Mouse (Mus musculus): ENCODE results near the gene Rere. TPM values are rescaled to one million over a fixed set of nuclear protein-coding genes. Genes with fewer than 3 reads are reported as not detected.

Gene Rere
- polyA plus RNA-seq, 1 experiment from 2014 or later: 57.2 TPM

DNA sequence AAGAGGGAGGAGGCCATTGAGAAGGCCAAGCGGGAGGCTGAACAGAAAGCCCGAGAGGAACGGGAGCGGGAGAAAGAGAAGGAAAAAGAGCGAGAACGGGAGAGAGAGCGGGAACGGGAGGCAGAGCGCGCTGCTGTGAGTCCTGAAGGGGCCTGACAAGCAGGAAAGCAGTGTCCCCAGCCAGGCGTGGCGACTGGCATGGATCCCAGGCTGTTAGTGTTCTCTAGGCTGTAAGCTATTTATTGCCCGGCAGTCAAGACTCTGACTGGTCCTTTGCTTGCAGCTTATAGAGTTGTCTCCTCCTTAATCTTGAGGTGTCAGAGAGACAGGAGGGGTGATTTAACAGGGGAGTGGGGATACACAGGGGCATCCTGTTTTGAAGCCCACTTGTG is 334.6 kb downstream of the Rere start:
- Histone ChIP-seq H3K4me2 (replicated peaks) (no peak overlapping the region), H3K36me3 (peaks cover 94% of the 10 kb centered on the region), H3K27me3 (replicated peaks) (no peaks in the 10 kb centered on the region), H3K9ac (no peak overlapping the region), H3K4me3 (no peak overlapping the region), H3K27ac (no peak overlapping the region), H3K4me1 (peaks cover 4% of the 10 kb centered on the region; the same call in 1 of the 2 replicates), H3K9me3 (no peaks in the 10 kb centered on the region)
- WGBS: 83% methylated on average over 13 of the region's 13 CpGs
- no peak for ATAC-seq (ENCODE audit: low FRiP score, low read depth)

GRCm38 (mm10) chr4:150616841-150617240 is 335.4 kb downstream of the Rere start:
- no peak overlapping the region for H3K9ac ChIP-seq
- 96% methylated on average over 20 of the region's 20 CpGs for WGBS
- no peaks in the 10 kb centered on the region for H3K9me3 ChIP-seq
- no peak; the same call in 1 of the 2 replicates for ATAC-seq (ENCODE audit: low FRiP score, low read depth)
- H3K36me3 ChIP-seq: peaks cover 87% of the 10 kb centered on the region
- no peak overlapping the region for H3K27ac ChIP-seq
- no peaks in the 10 kb centered on the region for H3K27me3 ChIP-seq (replicated peaks)
- peaks cover 4% of the 10 kb centered on the region; the same call in 1 of the 2 replicates for H3K4me1 ChIP-seq
- H3K4me3 ChIP-seq: no peak overlapping the region
- H3K4me2 ChIP-seq (replicated peaks): no peak overlapping the region

DNA sequence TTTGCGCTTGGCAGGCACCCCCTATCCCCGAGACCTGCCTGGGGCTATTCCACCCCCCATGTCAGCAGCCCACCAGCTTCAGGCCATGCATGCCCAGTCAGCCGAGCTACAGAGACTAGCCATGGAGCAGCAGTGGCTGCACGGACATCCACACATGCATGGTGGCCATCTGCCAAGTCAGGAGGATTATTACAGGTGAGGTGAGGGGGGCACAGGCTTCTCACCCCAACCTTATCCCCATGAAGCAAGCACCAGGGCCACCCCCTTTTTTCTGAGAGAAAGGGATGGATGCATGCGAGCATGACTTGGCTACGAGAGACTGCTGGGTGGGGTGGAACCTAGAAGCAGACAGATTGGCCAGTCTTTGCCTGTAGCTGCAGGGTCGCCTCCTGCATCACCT is 337.6 kb downstream of the Rere start:
- H3K4me1 ChIP-seq: peaks cover 4% of the 10 kb centered on the region; the same call in 1 of the 2 replicates
- 88% methylated on average over 7 of the region's 7 CpGs for WGBS
- H3K9me3 ChIP-seq: no peaks in the 10 kb centered on the region
- H3K4me2 ChIP-seq (replicated peaks): no peak overlapping the region
- H3K9ac ChIP-seq: no peak overlapping the region
- ATAC-seq (ENCODE audit: low FRiP score, low read depth): no peak
- peaks cover 75% of the 10 kb centered on the region for H3K36me3 ChIP-seq
- no peaks in the 10 kb centered on the region for H3K27me3 ChIP-seq (replicated peaks)
- no peak overlapping the region for H3K4me3 ChIP-seq
- H3K27ac ChIP-seq: no peak overlapping the region

DNA sequence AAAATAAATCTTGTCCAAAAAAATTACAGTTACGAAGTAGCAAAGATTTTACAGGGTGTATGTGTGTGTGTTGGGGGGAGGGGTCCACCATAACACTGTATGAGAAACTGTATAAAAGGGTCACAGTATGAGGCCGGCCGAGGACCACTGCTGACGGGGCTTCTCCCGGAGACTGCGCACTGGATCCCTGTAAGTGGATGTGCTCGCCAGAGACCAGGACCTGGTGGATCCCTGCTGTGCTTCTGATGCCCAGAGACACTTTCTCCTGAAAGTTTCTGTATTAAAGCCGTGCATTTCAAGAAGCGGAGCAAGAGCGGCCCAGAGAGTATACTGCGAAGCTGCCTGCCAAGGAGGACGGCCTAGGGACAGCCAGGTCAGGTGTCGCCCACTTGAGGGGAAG is 341.2 kb downstream of the Rere start:
- no peak for ATAC-seq (ENCODE audit: low FRiP score, low read depth)
- Histone ChIP-seq H3K4me3 (no peak overlapping the region), H3K27ac (no peak overlapping the region), H3K36me3 (peaks cover 39% of the 10 kb centered on the region), H3K27me3 (replicated peaks) (no peaks in the 10 kb centered on the region), H3K4me1 (peaks cover 6% of the 10 kb centered on the region; the same call in 1 of the 2 replicates), H3K9ac (no peak overlapping the region), H3K4me2 (replicated peaks) (no peak overlapping the region), H3K9me3 (no peaks in the 10 kb centered on the region)
- WGBS: 92% methylated on average over 13 of the region's 13 CpGs

DNA sequence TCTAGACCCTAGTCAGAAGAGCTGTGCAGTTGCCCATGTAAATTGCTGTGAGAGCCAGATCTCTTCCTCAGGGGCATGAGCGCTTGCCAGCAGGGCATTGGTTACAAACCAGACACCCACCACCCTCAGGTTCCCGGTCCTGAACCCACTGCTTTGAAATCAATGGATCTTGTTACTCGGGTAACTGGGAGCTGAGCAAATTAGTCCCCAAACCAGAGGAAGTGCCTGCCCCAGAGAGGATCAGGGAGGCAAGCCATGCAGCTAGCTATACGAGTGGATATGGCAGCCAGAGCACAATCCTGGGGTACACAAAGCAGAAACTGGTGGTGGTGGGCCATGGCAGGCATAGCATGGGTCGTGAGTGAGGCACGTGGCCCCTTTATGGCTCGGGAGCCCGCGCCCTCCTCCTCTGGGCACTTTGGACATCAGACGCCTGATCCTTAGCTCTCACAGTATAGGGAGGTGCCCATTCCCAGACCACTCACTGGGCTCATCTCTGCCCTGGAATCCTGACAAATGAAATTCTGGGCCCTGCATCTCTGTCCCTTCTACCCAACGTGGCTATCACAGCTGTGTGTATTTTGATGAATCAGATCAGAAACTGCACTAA is 342.9 kb downstream of the Rere start:
- Histone ChIP-seq H3K4me1 (peaks cover 6% of the 10 kb centered on the region; the same call in 1 of the 2 replicates), H3K36me3 (peaks cover 22% of the 10 kb centered on the region), H3K9ac (no peak overlapping the region), H3K4me3 (no peak overlapping the region), H3K4me2 (replicated peaks) (no peak overlapping the region), H3K9me3 (no peaks in the 10 kb centered on the region), H3K27ac (no peak overlapping the region), H3K27me3 (replicated peaks) (no peaks in the 10 kb centered on the region)
- 48% methylated on average over 11 of the region's 11 CpGs for WGBS
- no peak for ATAC-seq (ENCODE audit: low FRiP score, low read depth)

GRCm38 (mm10) chr4:150624933-150625332 is 343.5 kb downstream of the Rere start:
- Histone ChIP-seq H3K4me1 (peaks cover 6% of the 10 kb centered on the region; the same call in 1 of the 2 replicates), H3K27ac (no peak overlapping the region), H3K4me2 (replicated peaks) (no peak overlapping the region), H3K27me3 (replicated peaks) (no peaks in the 10 kb centered on the region), H3K9ac (no peak overlapping the region), H3K9me3 (no peaks in the 10 kb centered on the region), H3K36me3 (peaks cover 19% of the 10 kb centered on the region), H3K4me3 (no peak overlapping the region)
- ATAC-seq (ENCODE audit: low FRiP score, low read depth): no peak
- WGBS: 79% methylated on average over 4 of the region's 4 CpGs

DNA sequence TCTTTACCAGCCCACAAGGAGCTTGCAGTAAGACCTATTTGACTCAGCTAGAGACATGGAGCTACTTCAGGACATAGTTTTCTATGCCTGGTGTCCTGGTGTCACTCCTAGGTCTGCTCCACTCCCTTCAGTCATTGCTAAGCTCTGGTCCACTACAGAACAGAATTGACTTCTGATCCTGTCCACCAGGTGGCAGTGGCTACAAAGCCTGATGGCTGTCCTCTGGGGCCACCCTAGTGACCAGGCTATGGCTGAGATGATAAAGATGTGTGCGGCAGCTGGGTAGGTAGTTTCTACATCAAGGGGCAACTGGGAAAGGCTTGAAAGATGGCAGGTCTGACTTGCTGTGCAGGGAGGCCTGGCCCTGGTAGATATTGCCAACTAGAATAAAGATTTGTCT is 344.0 kb downstream of the Rere start:
- Histone ChIP-seq H3K27ac (no peak overlapping the region), H3K4me3 (no peak overlapping the region), H3K4me1 (peaks cover 6% of the 10 kb centered on the region; the same call in 1 of the 2 replicates), H3K9ac (no peak overlapping the region), H3K9me3 (no peaks in the 10 kb centered on the region), H3K4me2 (replicated peaks) (no peak overlapping the region), H3K27me3 (replicated peaks) (no peaks in the 10 kb centered on the region), H3K36me3 (peaks cover 14% of the 10 kb centered on the region)
- 52% methylated on average over 1 of the region's 1 CpGs for WGBS
- peak; percentile 65 for ATAC-seq (ENCODE audit: low FRiP score, low read depth)

DNA sequence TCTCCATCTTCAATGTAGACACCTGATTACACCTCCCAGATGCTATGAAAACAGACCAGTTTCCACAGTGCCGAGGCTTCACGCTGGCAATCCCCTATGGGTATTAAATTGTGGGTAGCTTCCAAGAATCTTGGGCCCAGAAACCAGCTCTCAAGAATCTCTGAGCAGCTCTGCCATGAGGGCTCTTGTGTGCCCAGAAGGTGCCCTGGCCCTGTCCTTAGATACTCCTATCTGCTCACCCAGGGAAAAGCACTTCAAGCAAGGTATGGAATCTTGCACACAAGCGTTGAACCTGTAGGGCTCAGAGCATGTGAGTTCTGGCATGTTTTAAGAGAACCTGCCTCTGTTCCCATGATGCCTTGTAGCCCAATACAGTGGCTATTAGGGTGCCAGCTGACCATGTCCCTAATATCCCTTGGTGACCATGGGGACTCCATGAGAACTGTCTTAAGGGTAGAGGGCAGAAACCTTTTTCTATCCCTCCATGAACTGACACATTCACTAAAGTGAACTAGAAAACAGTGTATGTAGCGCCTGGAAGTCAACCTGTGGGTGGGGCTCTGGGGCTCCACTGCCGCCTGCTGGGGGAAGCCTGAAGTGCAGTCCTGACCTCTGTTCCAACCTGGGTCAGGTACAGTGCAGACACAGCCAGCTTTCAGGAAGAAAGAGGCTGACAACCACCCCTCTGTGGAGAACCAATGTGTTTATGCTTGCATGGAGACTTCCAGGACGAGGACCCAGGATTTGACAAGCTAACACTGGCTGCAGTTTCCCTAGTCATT is 344.7 kb downstream of the Rere start:
- Histone ChIP-seq H3K9me3 (no peaks in the 10 kb centered on the region), H3K9ac (no peak overlapping the region), H3K4me1 (peaks cover 6% of the 10 kb centered on the region; the same call in 1 of the 2 replicates), H3K27me3 (replicated peaks) (no peaks in the 10 kb centered on the region), H3K4me2 (replicated peaks) (no peak overlapping the region), H3K27ac (no peak overlapping the region), H3K4me3 (no peak overlapping the region), H3K36me3 (peaks cover 17% of the 10 kb centered on the region; the same call in 1 of the 2 replicates)
- 55% methylated on average over 6 of the region's 6 CpGs for WGBS
- no peak for ATAC-seq (ENCODE audit: low FRiP score, low read depth)

DNA sequence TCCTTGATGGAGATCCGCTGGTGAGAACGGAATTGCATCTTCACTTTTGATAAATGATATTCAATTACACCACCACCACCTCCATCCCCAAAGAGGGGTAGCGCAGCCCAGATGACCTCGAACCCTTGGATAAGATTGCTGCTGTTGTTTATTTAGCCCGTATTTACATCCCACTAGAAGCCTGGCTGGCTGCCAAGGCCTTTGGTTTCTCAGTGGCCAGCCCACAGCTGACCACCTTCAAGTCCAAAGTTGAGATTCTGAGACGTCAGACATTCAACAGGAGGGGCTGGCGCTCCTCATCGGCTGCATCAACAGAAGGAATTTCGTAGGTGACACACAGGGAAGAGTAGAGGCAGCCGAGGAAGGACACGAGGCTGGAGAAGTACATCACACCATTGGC is 347.8 kb downstream of the Rere start:
- peaks cover 6% of the 10 kb centered on the region; the same call in 1 of the 2 replicates for H3K4me1 ChIP-seq
- H3K36me3 ChIP-seq: peaks cover 10% of the 10 kb centered on the region; the same call in 1 of the 2 replicates
- ATAC-seq (ENCODE audit: low FRiP score, low read depth): no peak
- H3K9ac ChIP-seq: no peak overlapping the region
- H3K27me3 ChIP-seq (replicated peaks): no peaks in the 10 kb centered on the region
- no peak overlapping the region for H3K27ac ChIP-seq
- H3K4me2 ChIP-seq (replicated peaks): no peak overlapping the region
- WGBS: 85% methylated on average over 11 of the region's 11 CpGs
- no peak overlapping the region for H3K4me3 ChIP-seq
- no peaks in the 10 kb centered on the region for H3K9me3 ChIP-seq

- H3K36me3 ChIP-seq: peaks cover 15% of the 10 kb centered on the region; the same call in 1 of the 2 replicates
- H3K9me3 ChIP-seq: no peaks in the 10 kb centered on the region
- no peak overlapping the region for H3K4me3 ChIP-seq
- H3K27me3 ChIP-seq (replicated peaks): no peaks in the 10 kb centered on the region
- no peak for ATAC-seq (ENCODE audit: low FRiP score, low read depth)
- H3K4me2 ChIP-seq (replicated peaks): no peak overlapping the region
- no peak overlapping the region for H3K9ac ChIP-seq
- 87% methylated on average over 10 of the region's 10 CpGs for WGBS
- no peaks in the 10 kb centered on the region for H3K4me1 ChIP-seq
- H3K27ac ChIP-seq: no peak overlapping the region
Measured at GRCm38 (mm10) chr4:150635568-150635967, 354.1 kb downstream of the Rere start.

DNA sequence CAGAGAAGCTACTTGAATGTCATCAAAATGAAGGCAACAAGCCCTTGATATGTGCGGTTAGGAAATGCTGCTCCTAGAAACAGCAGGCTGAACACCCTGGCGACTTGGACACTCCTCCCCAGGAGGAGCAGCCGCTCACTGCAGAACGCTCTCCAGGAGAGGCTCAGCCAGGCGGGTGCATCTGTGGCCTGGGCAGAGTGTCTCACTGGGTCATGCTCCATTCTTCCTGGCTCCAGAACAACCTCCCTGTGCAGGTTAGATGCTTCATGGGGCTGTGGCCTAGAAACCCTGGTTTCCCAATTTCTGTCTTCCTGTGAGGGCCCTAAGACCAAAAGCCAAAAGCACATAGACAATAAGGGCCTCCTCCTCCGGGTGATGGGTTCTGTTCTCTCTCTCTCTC is 355.2 kb downstream of the Rere start:
- H3K27ac ChIP-seq: no peak overlapping the region
- no peaks in the 10 kb centered on the region for H3K9me3 ChIP-seq
- H3K36me3 ChIP-seq: peaks cover 15% of the 10 kb centered on the region; the same call in 1 of the 2 replicates
- no peaks in the 10 kb centered on the region for H3K4me1 ChIP-seq
- no peak overlapping the region for H3K4me3 ChIP-seq
- 85% methylated on average over 6 of the region's 6 CpGs for WGBS
- H3K9ac ChIP-seq: no peak overlapping the region
- H3K27me3 ChIP-seq (replicated peaks): no peaks in the 10 kb centered on the region
- H3K4me2 ChIP-seq (replicated peaks): no peak overlapping the region
- no peak for ATAC-seq (ENCODE audit: low FRiP score, low read depth)

DNA sequence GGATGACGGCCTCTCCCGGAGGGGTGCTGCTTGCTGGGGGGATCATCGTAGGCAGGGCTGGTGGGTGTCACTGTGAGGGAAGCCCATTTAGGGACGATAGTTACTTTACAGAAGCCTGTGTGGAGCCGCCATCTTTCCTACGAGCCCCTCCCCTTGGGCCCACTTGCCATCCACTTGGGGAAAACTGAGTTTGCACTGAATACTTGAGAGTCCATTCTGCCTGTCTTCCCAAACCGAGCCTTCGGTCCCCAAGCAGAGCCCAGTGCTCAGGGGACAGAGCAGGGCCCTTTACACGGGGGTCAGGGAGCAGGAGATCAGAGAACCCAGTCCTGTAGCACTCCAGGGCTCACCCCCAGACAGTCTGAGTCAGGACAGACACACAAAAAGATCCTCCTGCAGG is 362.9 kb downstream of the Rere start:
- Histone ChIP-seq H3K9me3 (no peaks in the 10 kb centered on the region), H3K27ac (no peak overlapping the region), H3K4me2 (replicated peaks) (no peak overlapping the region), H3K36me3 (peaks cover 15% of the 10 kb centered on the region; the same call in 1 of the 2 replicates), H3K9ac (no peak overlapping the region), H3K4me3 (no peak overlapping the region), H3K4me1 (no peaks in the 10 kb centered on the region), H3K27me3 (replicated peaks) (no peaks in the 10 kb centered on the region)
- no peak for ATAC-seq (ENCODE audit: low FRiP score, low read depth)
- WGBS: 91% methylated on average over 9 of the region's 9 CpGs

All from neural tube, embryonic 12.5 days (tissue).